Mouse (Mus musculus): ENCODE results near the gene Chac1.

GRCm38 (mm10) chr2:119358249-119358648 is 7.2 kb downstream of the Chac1 start:
- no peak for TF ChIP-seq CTCF (IDR thresholded peaks at IDR 0.05; ENCODE audit: low read depth, low read length)
- no peak for TF ChIP-seq POLR2AphosphoS5 (IDR thresholded peaks at IDR 0.05; ENCODE audit: insufficient replicate concordance, low read depth, low read length)
